Mouse (Mus musculus) cerebral cortex, adult 2 months (tissue): ENCODE results near the gene Cpne6.

Experiments used
- WGBS: fragments of 180-500 bp; shearing (Covaris S2); methylation state at CpG from one replicate; pipeline ENCODE4 v1.1.7; 2018; 5-methylcytosine and 5-hydroxymethylcytosine counted together

The Cpne6 gene

GRCm38 (mm10) chr14:55510125-55510731 is at the start of gene Cpne6:
Cpne6 (plus strand) TSS chr14:55510445.
- 26% methylated on average over 22 of the region's 22 CpGs for WGBS

- WGBS, result 80% methylated on average over 4 of the region's 4 CpGs
Measured at GRCm38 (mm10) chr14:55461757-55462156, 48.5 kb upstream of the Cpne6 start.

- 78% methylated on average over 4 of the region's 4 CpGs for WGBS
Measured at GRCm38 (mm10) chr14:55466481-55466880, 43.8 kb upstream of the Cpne6 start.

GRCm38 (mm10) chr14:55467108-55467507 is 43.1 kb upstream of the Cpne6 start:
- WGBS, result 54% methylated on average over 7 of the region's 7 CpGs

GRCm38 (mm10) chr14:55468301-55468741 is 41.9 kb upstream of the Cpne6 start:
- 74% methylated on average over 2 of the region's 2 CpGs for WGBS

- WGBS, result 78% methylated on average over 2 of the region's 2 CpGs
Measured at GRCm38 (mm10) chr14:55469041-55469440, 41.2 kb upstream of the Cpne6 start.

GRCm38 (mm10) chr14:55469821-55470220 is 40.4 kb upstream of the Cpne6 start:
- WGBS, result 92% methylated on average over 6 of the region's 6 CpGs

- WGBS, result 49% methylated on average over 10 of the region's 10 CpGs
Measured at GRCm38 (mm10) chr14:55470806-55471205, 39.4 kb upstream of the Cpne6 start.

GRCm38 (mm10) chr14:55475654-55476053 is 34.6 kb upstream of the Cpne6 start:
- 68% methylated on average over 2 of the region's 2 CpGs for WGBS

GRCm38 (mm10) chr14:55477421-55477820 is 32.8 kb upstream of the Cpne6 start:
- WGBS, result 100% methylated on average over 1 of the region's 1 CpGs

GRCm38 (mm10) chr14:55477829-55478228 is 32.4 kb upstream of the Cpne6 start:
- 96% methylated on average over 5 of the region's 5 CpGs for WGBS

GRCm38 (mm10) chr14:55478651-55479599 is 31.3 kb upstream of the Cpne6 start, which contains the start of gene Dhrs4:
Dhrs4 (plus strand) TSS chr14:55478758.
- WGBS, result 3% methylated on average over 38 of the region's 38 CpGs

GRCm38 (mm10) chr14:55479629-55480028 is 30.6 kb upstream of the Cpne6 start:
- 92% methylated on average over 10 of the region's 10 CpGs for WGBS

GRCm38 (mm10) chr14:55484430-55485085 is 25.7 kb upstream of the Cpne6 start:
- 64% methylated on average over 5 of the region's 5 CpGs for WGBS

- 93% methylated on average over 8 of the region's 8 CpGs for WGBS
Measured at GRCm38 (mm10) chr14:55486836-55487235, 23.4 kb upstream of the Cpne6 start.

GRCm38 (mm10) chr14:55490361-55491201 is 19.7 kb upstream of the Cpne6 start, which contains the start of gene Carmil3:
Carmil3 (plus strand) TSS chr14:55490651.
- WGBS, result under 1% methylated on average over 67 of the region's 68 CpGs

- WGBS, result 2% methylated on average over 25 of the region's 30 CpGs
Measured at GRCm38 (mm10) chr14:55491291-55491833, 18.9 kb upstream of the Cpne6 start.

GRCm38 (mm10) chr14:55492103-55492502 is 18.1 kb upstream of the Cpne6 start:
- WGBS, result 24% methylated on average over 3 of the region's 3 CpGs

- WGBS, result 70% methylated on average over 18 of the region's 20 CpGs
Measured at GRCm38 (mm10) chr14:55495509-55496240, 14.6 kb upstream of the Cpne6 start.

GRCm38 (mm10) chr14:55496761-55497448 is 13.3 kb upstream of the Cpne6 start:
- WGBS, result 84% methylated on average over 16 of the region's 16 CpGs
